Mouse (Mus musculus) ES-E14 (cell line): ENCODE measurements around the gene Irak4.

ENCODE experiments used
- CHD2 ChIP-seq: IDR thresholded peaks from 2 replicates; pipeline ENCODE4 v1.6.1; 2014; ENCODE audit warnings: mild to moderate bottlenecking, low read depth, low read length, inconsistent platforms
- HCFC1 ChIP-seq: IDR thresholded peaks from 2 replicates; pipeline ENCODE4 v1.6.1; 2012; ENCODE audit warnings: low read length, inconsistent platforms, borderline replicate concordance; ENCODE audit not compliant: insufficient read depth
- MAFK ChIP-seq: IDR thresholded peaks from 2 replicates; pipeline ENCODE4 v1.6.1; 2014; ENCODE audit warnings: mild to moderate bottlenecking, low read depth, low read length, inconsistent platforms; ENCODE audit not compliant: insufficient read depth
- ZC3H11A ChIP-seq: IDR thresholded peaks from 2 replicates; pipeline ENCODE4 v1.6.1; 2012; ENCODE audit warnings: low read depth, mild to moderate bottlenecking, inconsistent platforms, low read length, borderline replicate concordance

GRCm38 (mm10) chr15:94584738-94585137, 41.3 kb downstream of the Irak4 start:
- no peak for TF ChIP-seq ZC3H11A
- TF ChIP-seq HCFC1: no peak
- no peak for TF ChIP-seq MAFK
- no peak for TF ChIP-seq CHD2
